Mouse (Mus musculus) retina, postnatal 7 days (tissue): ENCODE measurements at regions not wholly inside any gene's neighbourhood (a gene's known extent, or its start where the extent isn't known, plus 50 kb on each side); places are given as distances from the start of the nearest gene placed in this dataset.

Experiments
- DNase-seq: peaks from one replicate; pipeline ENCODE4 v3.0.0-alpha.2; 2012; ENCODE audit warnings: low read depth, low spot score

GRCm38 (mm10) chr2:169351547-169351946 is 236.0 kb downstream of the Gm11011 start:
- DNase-seq, result no peak

- DNase-seq, result no peak
These were observed 241.4 kb downstream of the Gm11011 start for GRCm38 (mm10) chr2:169346107-169346506.

DNA sequence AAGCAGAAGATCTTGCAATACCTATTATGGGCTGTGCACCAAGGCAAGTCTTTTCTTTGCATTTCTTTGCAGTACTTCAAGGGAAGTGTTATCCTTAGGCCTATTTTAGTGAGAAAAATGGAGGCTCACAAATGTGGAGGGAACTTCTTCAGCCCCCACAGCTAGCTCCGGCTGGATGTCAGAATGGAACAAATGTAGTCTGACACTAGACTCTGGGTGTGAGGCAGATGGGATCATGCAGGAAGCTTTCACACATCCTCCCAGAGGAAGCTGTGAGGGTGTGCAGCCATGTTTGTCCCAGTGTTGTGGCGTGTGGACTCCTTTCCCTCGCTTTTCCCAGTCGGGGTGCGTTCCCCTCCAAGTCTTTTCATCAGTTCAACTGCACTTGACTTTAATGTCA is 268.0 kb downstream of the Gm11011 start:
- no peak for DNase-seq

DNA sequence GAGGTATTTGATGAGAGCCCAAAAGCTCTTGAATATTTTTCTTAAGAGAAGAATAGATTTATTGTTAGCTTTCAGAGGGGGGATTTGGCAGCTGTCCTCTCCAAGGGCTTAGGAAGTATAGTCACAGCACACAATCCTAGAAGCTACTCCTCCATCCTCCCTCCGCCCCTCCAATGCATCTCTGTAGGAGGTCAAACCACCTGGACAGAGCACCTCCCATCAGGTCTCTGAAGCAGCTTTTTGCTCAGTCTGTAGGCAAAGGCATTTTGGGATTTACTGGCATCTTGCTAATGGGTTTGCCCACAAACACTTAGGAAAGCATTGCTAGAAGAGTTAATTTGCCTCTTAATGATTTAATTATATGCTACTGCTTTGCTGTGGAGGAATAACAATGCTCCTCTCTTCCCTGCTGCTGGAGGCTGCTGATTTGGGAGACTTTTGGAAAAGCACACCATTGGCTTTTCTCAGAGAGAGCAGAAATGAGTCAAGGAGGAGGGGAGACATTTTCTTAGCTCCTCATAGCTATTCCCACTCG is 273.1 kb downstream of the Gm11011 start:
- no peak for DNase-seq

DNA sequence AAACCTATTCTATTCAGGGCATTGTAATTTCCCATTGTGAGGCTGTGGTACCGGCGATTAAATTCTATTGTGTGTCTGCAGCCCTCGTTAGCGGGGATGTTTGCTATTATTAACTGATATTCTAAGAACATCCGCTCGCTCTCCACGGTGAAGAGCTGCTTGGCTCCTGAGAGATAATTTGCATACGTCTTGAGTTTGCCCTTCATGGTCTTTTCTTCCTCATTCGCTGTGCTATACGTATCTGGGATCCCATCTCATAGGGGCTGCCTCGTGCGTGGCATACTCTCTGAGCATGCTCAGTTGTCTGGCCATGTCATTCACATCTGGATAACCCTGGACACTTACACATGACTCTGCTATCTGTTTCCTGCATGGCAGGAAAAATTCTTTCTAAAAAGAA is 275.7 kb downstream of the Gm11011 start:
- DNase-seq, result no peak

DNA sequence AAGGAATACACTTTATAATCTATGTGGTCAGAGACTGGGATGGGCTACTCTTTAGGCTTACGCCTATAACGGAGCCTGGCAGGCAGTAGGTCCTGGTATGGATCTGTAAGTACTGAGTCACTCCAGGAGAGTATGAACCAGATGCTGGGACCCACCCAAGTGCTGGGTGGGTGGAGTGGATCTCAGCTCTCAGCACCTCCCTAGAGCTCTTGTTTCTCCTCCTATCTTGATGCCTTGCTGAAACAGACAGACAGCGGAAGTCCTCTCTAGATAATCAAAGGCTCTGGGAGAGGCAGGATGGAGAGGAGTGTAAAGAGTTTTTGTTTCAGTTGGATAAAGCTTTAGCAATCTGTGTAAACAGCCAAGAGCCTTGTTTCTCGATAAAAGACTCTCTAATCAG is 276.2 kb downstream of the Gm11011 start:
- no peak for DNase-seq

GRCm38 (mm10) chr2:169304360-169304759 is 283.2 kb downstream of the Gm11011 start:
- no peak for DNase-seq

DNA sequence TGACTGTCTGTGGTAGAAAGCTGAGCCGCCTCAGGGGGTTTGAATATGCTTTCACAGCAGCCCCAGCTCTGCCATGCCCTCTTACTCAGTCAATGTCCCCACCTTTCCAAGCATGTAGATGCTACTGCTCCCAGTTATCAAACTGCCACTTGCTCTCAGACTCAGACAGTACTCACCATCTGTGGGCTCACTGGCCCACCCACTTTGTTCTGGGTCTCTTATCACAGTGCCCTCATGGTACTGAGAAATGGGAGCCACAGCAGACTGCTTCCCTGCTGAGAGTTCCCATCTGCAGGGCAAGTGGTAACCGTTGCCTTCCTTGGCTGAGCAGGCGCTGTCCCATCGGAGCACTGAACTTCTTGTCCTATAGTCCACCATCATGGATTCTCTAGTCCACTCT is 286.6 kb downstream of the Gm11011 start:
- DNase-seq, result no peak

- DNase-seq, result no peak
These were observed 287.1 kb downstream of the Gm11011 start for GRCm38 (mm10) chr2:169300411-169300810.

- DNase-seq, result no peak
These were observed 289.5 kb downstream of the Gm11011 start for GRCm38 (mm10) chr2:169297841-169298627.

GRCm38 (mm10) chr2:169297226-169297625 is 290.3 kb downstream of the Gm11011 start:
- no peak for DNase-seq

GRCm38 (mm10) chr2:169293351-169293750 is 294.2 kb downstream of the Gm11011 start:
- no peak for DNase-seq

- DNase-seq, result no peak
These were observed 298.5 kb downstream of the Gm11011 start for GRCm38 (mm10) chr2:169288891-169289605.

DNA sequence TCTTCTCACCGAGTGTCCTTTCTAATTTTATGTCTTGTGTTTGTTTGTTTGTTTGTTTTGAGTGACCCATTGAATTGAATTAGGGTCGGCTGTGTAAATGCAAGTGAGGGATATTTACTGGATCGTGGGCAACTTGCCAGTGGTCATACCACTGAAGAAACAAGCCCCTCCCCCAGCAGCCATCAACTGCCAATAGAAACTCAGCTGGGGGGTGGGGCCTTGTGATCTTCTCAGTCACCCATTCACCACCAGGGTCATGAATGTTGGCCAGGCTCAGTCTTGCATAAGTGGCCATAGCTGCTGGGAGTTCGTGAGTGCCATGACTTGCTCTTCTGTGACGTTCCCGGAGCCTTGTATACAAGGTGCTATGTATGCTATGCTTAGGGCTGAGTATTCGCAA is 300.8 kb downstream of the Gm11011 start:
- no peak for DNase-seq

DNA sequence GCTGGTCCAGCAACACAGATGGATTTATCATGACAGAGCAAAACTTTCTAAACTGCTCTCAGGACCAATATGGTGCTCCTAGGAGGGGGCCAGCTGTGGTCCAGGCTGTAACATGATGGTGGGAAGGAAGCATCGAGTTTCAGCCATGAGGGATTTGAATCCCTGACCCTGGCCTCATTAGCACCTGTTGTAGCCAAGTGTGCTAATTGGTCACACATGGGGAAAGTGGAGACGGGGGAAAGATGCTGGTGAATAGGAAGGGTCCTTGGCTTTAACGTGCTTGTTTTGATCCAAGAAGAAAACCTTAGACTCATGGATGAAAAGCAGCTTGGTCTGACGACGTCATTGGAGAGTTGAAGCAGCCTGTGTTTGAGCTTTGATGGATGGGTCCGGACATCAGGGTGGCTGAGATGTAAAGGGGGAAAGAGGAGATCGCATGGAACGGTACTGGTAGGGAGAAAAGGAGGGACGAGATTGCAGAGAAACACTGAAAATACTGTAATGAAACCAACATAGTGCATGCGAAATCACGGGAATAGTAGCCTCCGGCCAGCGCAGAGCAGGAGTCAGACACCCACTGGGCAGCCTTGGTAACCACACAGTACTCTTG is 304.9 kb downstream of the Gm11011 start:
- DNase-seq, result no peak

DNA sequence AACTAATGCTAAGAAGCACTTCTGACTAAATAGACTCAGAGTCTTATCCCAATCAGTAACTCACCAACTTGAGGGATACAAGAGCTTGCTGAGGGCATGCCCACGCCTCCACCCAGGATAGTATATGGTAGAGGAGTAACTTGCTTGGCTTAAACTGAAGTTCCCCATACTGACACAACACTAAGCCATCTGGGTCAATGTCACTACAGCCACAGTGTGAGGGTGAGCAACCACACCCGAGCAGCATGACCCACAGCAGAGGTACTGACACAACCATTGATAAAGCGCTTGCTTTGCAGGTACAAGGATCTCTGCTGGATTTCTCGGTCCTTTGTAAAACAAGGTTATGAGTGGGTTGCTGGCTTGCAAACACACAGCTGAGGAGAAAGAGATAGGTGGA is 312.2 kb downstream of the Gm11011 start:
- DNase-seq, result no peak

DNA sequence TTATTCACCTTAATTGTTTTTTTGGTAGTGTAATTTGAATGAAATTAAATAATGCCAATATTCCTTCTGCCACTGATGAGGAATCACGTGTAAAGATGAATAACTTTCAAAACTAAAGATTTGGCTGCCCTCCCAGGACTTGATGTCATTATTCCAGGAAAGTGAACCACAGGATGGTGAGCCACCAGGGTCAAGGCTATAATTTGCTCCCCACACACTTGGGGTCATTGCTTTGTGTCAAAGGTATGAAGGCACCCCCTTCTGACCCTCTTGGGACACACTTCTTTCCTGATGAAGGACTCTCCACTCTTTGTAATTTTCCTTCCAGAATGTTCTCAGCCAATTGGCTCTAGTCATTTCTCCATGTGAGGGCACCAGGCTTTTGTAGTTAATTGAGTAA is 313.4 kb downstream of the Gm11011 start:
- DNase-seq, result no peak

DNA sequence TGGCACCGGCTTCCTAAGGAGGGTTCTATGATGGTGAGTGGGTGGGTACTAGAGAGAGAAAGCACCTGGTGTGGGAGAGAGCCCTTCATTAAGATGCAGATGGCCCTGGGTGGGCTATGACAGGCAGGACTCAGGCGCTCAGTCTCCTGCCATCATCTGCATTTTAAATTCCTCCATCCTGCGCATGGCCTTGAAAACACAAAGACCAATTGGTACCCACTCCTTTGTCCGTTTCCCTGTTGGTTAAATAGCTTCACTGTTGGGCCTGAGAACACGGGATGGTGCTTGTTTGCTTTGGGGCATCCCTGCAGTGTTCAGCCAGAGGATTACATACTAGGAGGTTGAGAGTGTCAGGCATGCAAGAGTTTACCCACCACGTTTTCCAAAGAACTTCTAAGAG is 314.9 kb downstream of the Gm11011 start:
- no peak for DNase-seq

DNA sequence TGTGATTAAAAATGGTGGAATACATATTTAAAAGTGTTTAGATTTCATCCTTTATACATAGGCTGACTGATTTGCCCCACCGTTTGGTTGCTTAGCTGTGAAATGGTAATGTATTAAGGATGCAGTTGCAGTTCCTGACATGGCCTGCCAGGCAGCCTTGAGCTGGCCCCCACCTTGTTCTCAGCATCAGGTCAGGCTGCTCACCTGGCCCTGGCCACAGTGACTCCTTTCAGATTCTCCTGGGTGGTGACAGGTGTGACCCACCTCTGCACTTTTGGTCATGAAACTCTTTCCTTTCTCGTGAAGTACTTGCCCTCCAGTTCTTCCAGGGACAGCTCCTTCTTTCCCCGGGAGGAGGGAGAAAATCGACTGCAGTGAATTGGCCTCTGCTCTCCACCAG is 315.5 kb downstream of the Gm11011 start:
- DNase-seq, result no peak

DNA sequence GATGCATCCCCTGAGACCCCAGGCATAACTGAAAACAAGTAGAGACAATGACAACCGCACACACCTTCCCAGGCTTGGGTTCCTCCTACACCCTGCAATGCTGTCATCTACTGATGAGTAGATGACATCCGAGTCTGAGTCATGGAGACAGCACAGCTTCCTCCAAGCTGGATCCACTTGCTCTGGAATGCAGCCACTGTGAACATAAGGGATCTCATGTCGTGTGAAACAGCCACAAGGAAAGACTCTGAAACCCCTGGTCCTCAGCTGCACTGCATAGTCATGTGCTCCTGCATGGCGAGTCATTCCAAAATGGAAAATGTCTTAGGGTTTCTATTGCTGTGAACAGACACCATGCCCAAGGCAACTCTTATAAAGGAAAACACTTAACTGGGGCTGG is 305.2 kb upstream of the Zfp64 start:
- no peak for DNase-seq

DNA sequence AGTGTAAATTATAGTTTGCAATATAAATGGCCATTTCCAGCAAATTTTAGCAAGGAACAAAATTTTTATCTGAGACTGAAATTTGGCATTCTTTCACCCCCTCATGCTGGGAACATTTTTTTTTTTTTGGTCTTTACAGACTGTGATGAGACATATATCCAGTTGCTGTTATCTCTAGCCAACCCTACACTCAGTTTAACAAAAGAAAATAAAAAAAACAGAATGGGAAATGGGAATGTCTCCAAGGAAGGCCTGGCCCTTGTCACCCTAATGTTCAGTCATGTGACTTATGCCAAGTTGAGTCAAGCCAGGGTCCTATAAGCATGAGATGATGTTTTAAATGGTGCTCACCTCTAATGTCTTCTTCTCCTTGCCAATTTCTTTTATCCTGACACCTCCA is 289.2 kb upstream of the Zfp64 start:
- no peak for DNase-seq

GRCm38 (mm10) chr2:169243981-169244380 is 288.6 kb upstream of the Zfp64 start:
- DNase-seq, result no peak

GRCm38 (mm10) chr2:169237856-169238255 is 282.5 kb upstream of the Zfp64 start:
- no peak for DNase-seq
